Mouse (Mus musculus) left cerebral cortex, postnatal 36 days (tissue): ENCODE data around the gene Tectb. TPM values are rescaled to one million over a fixed set of nuclear protein-coding genes. Genes with fewer than 3 reads are reported as not detected.
"Not testable (repeated sequence)": the region's sequence is repeated elsewhere in the genome, so short reads cannot be mapped to it uniquely, and the experiment has no call there.

Experiments used
- DNase-seq, 2 experiments: peaks; one replicate each; pipeline ENCODE4 v3.0.0; 2021 to 2022; ENCODE audit warnings: low spot score in 2 of 2, mixed read lengths in 1 of 2
- intact Hi-C: fragments of 180-260 bp; cut with DNase I; formaldehyde crosslinking; loops from one replicate; pipeline ENCODE4 v1.15.1; 2025
- total RNA-seq, 2 experiments: library from RNA; stranded (reverse); gene quantifications; 2 replicates each; pipeline ENCODE4 v1.2.3; 2021

The Tectb gene
- total RNA-seq, 2 experiments from 2014 or later, result not detected

GRCm38 (mm10) chr19:55164162-55164561, 16.4 kb upstream of the Tectb start:
- DNase-seq, result no peak

GRCm38 (mm10) chr19:55165183-55165865, 15.2 kb upstream of the Tectb start:
- intact Hi-C loops, result no loop called here

More at GRCm38 (mm10) chr19:55164162-55164561, 16.4 kb upstream of the Tectb start:
- intact Hi-C loops, result no loop called here

GRCm38 (mm10) chr19:55165954-55166353, 14.6 kb upstream of the Tectb start:
- intact Hi-C loops, result no loop called here
- DNase-seq, result no peak

More at GRCm38 (mm10) chr19:55165183-55165865, 15.2 kb upstream of the Tectb start:
- no peak for DNase-seq

GRCm38 (mm10) chr19:55166741-55167140, 13.8 kb upstream of the Tectb start:
- intact Hi-C loops, result no loop called here

GRCm38 (mm10) chr19:55167741-55168140, 12.8 kb upstream of the Tectb start:
- no peak for DNase-seq
- intact Hi-C loops, result no loop called here

More at GRCm38 (mm10) chr19:55166741-55167140, 13.8 kb upstream of the Tectb start:
- no peak for DNase-seq

- intact Hi-C loops, result no loop called here
- no peak for DNase-seq
Measured at GRCm38 (mm10) chr19:55168360-55168759, 12.2 kb upstream of the Tectb start.

GRCm38 (mm10) chr19:55169236-55169729, 11.2 kb upstream of the Tectb start:
- intact Hi-C loops, DNase-seq: not testable (repeated sequence)

- intact Hi-C loops, result no loop called here
- no peak for DNase-seq
Measured at GRCm38 (mm10) chr19:55170399-55170798, 10.1 kb upstream of the Tectb start.

GRCm38 (mm10) chr19:55171585-55171984, 8.9 kb upstream of the Tectb start:
- intact Hi-C loops, result no loop called here
- DNase-seq, result no peak

- intact Hi-C loops, result no loop called here
- no peak for DNase-seq
Measured at GRCm38 (mm10) chr19:55177143-55177542, 3.4 kb upstream of the Tectb start.

- no peak for DNase-seq
- intact Hi-C loops, result loop anchor here (10.0 kb wide), 1 partner anchor 60 kb away; the partner anchor contains the start of gene Gpam
Measured at GRCm38 (mm10) chr19:55184442-55184841, 3.9 kb downstream of the Tectb start.

GRCm38 (mm10) chr19:55185074-55185473, 4.5 kb downstream of the Tectb start:
- DNase-seq, result no peak
- intact Hi-C loops, result loop anchor here (10.0 kb wide), 1 partner anchor 60 kb away; the partner anchor contains the start of gene Gpam

- DNase-seq, result no peak
- intact Hi-C loops, result loop anchor here (10.0 kb wide), 1 partner anchor 61 kb away; the partner anchor contains the start of gene Gpam
Measured at GRCm38 (mm10) chr19:55185651-55186050, 5.1 kb downstream of the Tectb start.

GRCm38 (mm10) chr19:55190065-55190464, 9.5 kb downstream of the Tectb start:
- no peak for DNase-seq
- intact Hi-C loops, result no loop called here

- DNase-seq, result no peak
- intact Hi-C loops, result no loop called here
Measured at GRCm38 (mm10) chr19:55191596-55191995, 11.1 kb downstream of the Tectb start.

GRCm38 (mm10) chr19:55192254-55192945, 11.9 kb downstream of the Tectb start:
- no peak for DNase-seq
- intact Hi-C loops, result no loop called here

- DNase-seq, result no peak
Measured at GRCm38 (mm10) chr19:55193717-55194394, 13.3 kb downstream of the Tectb start.

GRCm38 (mm10) chr19:55194520-55195170, 14.1 kb downstream of the Tectb start:
- intact Hi-C loops, result loop anchor here (5.0 kb wide), 1 partner anchor 97 kb away; no protein-coding TSS in a partner anchor
- DNase-seq, result no peak

More at GRCm38 (mm10) chr19:55193717-55194394, 13.3 kb downstream of the Tectb start:
- intact Hi-C loops, result no loop called here

GRCm38 (mm10) chr19:55195574-55195973, 15.0 kb downstream of the Tectb start:
- intact Hi-C loops, result loop anchor here (5.0 kb wide), 1 partner anchor 98 kb away; no protein-coding TSS in a partner anchor
- no peak for DNase-seq
